Mouse (Mus musculus) layer of hippocampus, adult 2 months (tissue): ENCODE results near the gene Gm9117. TPM values are rescaled to one million over a fixed set of nuclear protein-coding genes. Genes with fewer than 3 reads are reported as not detected.
"Not testable (repeated sequence)": the region's sequence is repeated elsewhere in the genome, so short reads cannot be mapped to it uniquely, and the experiment has no call there.

Source experiments
- DNase-seq, 2 experiments: peaks; one replicate each; pipeline ENCODE4 v3.0.0; 2022; ENCODE audit warnings: low spot score in 2 of 2
- H3K27ac ChIP-seq: fragments of 200-600 bp; 2 replicates; pipeline ENCODE4 v1.8.1; 2022
- H3K4me3 ChIP-seq: fragments of 200-600 bp; 2 replicates; pipeline ENCODE4 v1.8.1; 2022; ENCODE audit warnings: mild to moderate bottlenecking
- long read RNA-seq, 2 experiments: library from polyadenylated mRNA; stranded (forward); transcript quantifications; one replicate each; pipeline ENCODE4 v2.0.0; 2021; ENCODE audit warnings: borderline mapping rate in 2 of 2
- total RNA-seq, 2 experiments: library from RNA; stranded (reverse); gene quantifications; 2 replicates each; pipeline ENCODE4 v1.2.3; 2021

Gm9117 gene
- not detected for total RNA-seq
- long read RNA-seq, experiment 1 = 0 reads
- long read RNA-seq, experiment 2 = 0 reads

DNA sequence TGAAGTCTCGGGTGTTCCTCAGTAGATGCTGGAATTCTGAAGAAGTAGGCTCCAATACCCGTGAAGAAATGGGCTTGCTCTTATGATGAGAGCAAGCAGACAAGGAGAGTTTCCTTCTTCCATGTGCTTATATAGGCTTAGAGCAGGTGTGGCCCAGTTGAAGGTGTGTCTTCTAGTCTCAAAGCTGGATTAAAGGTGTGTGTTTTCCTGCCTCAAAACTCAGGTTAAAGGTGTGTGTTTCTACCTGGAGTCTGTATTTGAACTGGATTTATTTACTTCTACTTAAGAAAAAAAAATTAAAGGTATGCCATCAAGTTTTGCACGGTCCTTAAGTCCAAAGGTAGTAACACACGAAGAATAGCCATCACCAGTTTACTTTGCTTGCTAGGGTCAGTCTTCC lies at the start of gene Gm9117:
Gm9117 (minus strand) TSS at position 101 of the 400 bp plus-strand sequence.
- H3K27ac ChIP-seq, DNase-seq, H3K4me3 ChIP-seq: not testable (repeated sequence)

DNA sequence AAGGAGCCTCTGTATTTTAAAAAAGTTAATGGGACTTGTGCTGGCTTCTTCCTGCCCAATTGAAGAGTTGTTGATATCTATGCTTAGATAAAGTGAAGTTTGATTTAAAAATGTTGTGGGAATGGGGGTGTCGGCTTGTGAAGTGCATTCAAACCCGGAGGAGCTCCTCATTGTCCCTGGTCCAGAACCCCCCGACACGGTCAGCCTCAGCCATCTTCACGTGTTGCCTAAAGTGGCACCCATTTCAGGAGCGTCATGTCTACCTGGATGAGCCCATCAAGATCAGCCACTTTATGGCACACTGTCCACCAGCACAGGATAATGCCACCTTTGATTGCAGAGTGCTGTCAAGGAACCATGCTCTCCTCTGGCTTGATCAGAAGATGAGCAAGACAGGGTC lies 25.6 kb upstream of the Gm9117 start:
- not testable (repeated sequence) for H3K27ac ChIP-seq, H3K4me3 ChIP-seq, DNase-seq

DNA sequence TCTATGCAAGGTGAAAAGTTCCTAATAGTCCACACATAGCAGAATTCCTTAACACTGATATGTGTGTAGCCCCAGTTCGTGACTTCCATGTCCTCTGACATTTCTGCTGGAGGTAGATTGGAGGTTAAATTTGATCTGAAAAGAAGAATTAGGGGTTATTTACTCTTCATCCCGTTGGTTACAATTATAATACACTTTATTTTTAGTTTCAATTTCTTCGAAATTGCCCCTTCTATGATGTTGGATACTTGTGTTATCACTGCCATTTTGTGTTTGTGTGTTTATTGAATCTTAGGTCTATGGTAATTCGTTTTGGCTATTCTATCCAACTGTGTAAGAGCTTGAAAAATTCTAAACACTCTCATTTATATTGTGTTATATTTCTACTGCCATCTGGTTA lies 17.9 kb upstream of the Gm9117 start, which contains the start of gene Tdpoz5:
Tdpoz5 (minus strand) TSS at position 101 of the 400 bp plus-strand sequence.
- H3K4me3 ChIP-seq, H3K27ac ChIP-seq, DNase-seq: not testable (repeated sequence)

DNA sequence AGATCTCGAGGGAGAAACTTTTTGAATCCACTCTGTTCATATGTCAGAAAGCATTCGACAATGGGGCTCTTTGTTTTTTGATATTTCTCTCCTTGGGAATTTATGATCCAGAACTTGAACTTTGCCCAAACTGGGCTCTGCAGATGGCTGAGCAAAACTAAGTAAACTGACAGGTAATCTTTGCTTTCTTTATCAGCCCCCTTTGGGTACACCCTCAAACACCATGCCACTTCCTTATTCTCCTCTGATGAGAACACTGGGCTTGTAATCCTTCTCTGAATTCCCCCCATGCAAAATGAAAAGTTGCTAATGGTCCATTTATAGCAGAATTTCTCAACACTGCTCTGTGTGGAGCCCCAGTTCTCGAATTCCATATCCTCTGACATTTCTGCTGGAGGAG lies 5.0 kb downstream of the Gm9117 start:
- H3K27ac ChIP-seq, H3K4me3 ChIP-seq, DNase-seq: not testable (repeated sequence)

Other genes with a start within 250 kb of the Gm9117 start
- gene Gm5773, start 170.5 kb downstream of the Gm9117 start, total RNA-seq = not detected
- gene Tdpoz4, start 147.1 kb downstream of the Gm9117 start, total RNA-seq = not detected
- gene Tdpoz3, start 117.5 kb downstream of the Gm9117 start, total RNA-seq = not detected
- gene Tdpoz5, start 17.8 kb upstream of the Gm9117 start, total RNA-seq = not detected
- not detected for gene Gm9125, start 111.3 kb upstream of the Gm9117 start, total RNA-seq
- not detected for gene Gm10697, start 129.1 kb upstream of the Gm9117 start, total RNA-seq
- not detected for gene Gm10696, start 234.7 kb upstream of the Gm9117 start, total RNA-seq